Mouse (Mus musculus): Measurements from ENCODE around the gene Kcnn1.

- TF ChIP-seq USF1 (IDR thresholded peaks at IDR 0.05; ENCODE audit: low read depth) (no peak), MAX (IDR thresholded peaks at IDR 0.05) (no peak)
Measured at GRCm38 (mm10) chr8:70874441-70874840, 11.4 kb upstream of the Kcnn1 start.
